Mouse (Mus musculus) cerebellum, adult 8-10 months (tissue): ENCODE measurements around the gene Igsf9.

Experiments used
- DNase-seq: peaks from one replicate; pipeline ENCODE4 v3.0.0; 2022

Gene Igsf9

DNA sequence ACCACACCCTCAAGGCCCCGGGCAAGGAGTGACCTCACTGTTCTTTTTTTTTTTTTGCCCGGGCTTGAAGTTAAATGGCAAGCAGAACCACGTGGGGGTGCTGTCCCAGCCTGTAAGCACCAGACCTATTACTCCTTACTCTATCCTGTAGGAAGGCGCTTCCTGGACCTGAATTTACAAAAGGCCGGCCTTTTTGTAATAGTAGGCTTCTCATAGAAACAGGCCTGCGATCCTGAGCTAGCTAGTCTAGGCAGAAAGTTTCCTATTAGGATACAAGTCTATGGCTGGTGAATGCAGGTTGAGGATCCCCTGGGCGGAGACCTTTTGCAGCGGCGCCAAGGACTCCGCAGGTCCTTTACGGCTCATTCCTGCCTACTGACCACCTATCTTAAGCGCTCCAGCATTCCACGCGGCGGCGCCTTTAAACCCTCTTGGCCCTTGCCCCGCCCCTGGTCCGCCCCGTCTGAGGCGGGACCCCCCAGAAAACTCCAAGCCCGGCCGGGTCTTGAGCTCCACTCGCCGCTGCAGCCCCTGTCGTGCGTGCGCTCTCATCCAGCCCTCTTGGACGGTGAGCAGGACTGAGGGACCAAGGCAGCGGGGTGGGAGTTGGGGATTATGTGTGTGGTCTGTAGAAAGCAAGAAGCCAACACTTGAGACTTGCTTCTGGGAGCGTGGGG, 18.3 kb downstream of the Igsf9 start, which contains the start of gene Tagln2:
Gene Tagln2 (plus strand): TSS at position 283 of the 677 bp plus-strand sequence.
- no peak for DNase-seq

DNA sequence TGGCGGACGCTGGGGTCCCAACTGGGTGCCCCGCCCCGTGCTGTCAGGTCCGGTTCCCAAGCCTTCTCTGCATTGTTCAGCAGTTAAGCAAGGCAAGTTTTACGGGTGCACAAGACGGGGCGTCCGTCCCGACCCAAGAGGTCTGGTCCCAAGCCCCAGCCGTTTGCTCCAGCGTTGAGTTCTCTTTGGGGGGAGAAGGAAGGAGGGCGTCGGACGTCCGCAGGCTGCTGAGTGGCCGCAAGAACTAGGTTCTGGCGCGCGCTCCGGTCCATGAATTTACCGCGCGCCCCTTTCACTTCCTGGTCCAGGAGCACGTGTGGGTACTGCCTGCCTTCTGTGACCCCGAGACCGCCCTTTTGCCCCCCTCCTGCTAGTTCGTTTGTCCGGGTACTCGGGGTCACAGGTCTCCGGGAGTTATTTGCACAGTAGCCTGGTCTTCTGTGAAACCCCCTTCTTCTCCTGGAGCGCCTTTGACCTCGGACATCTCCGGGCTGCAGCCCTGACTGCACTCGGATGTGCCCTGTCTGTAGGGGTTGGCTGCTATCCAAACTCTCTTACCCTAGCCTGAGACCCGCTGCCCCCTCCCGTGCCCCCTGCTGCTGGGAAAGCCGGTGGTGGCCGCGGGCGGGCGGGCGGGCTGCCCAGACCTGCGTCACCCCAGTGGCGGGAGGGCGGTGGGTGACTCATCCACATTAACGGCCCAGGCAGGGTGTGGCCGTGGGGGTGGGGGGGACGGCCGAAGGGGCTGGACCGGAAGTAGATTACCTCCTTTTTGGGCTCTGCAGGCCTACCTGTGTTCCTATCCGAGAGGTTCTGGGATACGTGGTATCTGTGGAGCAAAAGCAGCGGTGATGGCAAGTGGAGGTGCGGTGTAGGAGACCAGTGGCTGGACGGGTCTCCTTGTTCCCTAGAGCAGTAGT, 19.1 kb downstream of the Igsf9 start:
- DNase-seq: no peak

DNA sequence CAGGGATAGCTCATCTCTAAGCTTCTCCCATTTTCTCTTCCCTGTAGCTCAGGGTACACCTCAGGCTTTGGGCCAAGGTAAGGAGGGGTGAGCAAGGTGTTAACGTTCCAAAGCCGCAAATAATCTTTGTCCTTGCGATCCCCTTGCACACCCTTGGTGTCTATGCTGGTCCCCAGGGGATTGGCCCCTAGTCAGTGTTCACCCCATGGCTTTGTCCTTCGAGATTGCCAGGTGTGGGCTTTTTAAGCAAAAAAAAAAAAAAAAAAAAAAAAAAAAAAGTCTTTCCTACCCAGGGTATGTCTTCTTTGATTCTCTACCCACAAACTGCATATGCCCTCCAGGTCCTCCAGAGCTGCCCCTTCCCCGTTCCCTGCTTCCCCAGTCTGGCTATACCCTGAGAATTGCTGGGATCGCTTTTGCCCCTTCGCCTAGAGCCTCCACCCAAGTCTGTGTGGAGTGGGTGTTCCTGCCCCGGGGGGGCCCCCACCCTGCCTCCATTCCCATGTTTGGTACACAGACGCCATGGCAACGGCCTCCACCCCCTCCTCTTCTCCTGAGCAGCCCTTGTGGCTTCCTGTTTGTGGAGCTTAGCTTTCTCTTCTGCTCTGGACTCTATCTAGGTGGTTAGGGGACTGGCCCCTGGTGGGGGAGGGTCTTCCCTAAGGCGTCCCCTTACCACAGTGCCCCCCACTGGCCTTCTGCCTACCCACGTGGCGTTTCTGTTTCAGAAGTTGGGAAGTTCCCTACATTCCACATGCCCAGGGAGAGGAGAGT, 20.0 kb downstream of the Igsf9 start:
- DNase-seq: no peak

DNA sequence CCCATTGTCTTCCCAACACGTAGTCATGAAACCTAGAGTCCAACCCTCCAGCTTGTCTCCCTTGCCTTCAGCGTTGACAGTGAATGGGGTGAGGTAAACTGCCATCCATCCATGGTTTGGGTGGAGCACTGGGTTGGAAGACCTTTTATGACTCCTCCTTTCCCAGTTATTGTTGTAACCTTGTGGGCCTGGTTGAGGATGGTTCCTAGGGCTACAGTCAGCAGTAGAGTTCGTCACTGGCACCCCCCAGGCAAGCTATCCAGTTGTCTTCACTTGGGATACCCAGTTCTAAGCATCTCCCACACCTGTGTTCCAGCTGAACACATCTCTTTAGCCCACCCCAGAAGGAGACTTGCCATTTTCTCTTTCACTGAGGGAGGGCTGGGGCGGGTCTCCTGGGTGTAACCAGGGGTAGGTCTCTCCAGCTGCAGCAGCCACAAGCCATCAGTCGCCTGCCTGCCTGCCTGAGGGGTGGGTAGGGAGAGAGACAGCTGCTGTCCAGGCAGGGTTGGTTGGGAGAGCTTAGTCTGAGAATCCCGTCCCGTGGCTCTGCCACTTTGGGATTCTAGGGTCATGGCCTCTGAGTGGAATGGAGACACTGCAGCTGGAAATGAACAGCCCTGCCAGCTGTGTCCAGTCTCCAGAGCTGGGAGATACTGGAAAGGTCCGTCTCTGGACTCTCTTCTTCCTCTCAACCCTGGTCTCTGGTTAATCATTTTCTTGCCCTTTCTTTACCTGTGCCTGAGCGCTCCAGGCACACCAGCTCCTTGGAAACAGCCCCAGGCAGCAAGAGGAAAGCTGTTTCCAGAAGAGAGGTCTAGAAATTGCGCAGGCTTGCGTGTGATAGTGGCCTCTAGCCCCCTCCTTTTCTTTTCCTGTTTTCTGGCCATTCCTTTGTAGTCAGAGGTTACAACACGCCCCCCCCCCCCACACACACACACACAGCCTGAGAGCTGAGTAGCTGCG, 20.8 kb downstream of the Igsf9 start:
- DNase-seq: no peak

DNA sequence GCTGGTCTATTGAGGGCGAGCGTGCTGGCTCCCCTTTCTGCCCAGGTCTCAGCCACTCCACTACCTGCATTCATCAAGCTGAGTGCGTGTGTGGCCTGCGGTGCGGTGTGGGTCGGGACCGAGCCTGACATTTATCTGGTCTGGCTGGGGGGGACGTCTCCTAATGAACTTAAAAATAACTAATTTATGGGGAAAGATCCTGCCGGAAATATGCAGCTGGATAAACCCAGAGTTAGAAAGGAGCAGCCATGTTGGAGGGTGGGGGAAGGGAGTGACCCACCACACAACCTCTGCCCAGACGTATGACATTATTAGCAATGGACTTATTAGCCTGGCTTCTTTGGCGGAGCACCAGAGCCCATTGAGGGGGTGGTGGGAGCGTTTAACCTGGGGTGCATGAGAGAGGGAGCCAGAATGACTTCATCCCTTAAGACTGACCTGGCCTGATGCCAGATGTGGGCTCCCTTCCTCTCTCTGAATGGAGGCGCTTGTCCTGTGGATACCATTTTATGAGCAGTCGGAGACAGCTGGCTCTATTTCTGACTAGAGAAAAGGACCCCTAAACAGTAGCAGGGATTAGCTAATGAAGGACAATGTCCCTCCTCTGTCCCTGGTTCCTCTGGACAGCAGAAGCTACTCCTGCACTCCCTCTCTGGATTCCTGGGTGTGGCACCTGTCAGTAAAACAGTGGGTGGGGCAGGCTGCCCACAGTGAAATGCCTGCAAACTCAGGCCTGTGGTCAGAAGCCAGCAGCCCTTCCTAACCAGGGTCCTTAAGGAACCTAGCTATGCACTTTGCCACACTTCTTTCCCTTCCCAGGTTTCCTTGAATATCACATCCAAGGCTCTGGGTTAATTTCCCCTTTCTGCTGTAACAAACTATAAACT, 21.8 kb downstream of the Igsf9 start:
- DNase-seq: no peak

DNA sequence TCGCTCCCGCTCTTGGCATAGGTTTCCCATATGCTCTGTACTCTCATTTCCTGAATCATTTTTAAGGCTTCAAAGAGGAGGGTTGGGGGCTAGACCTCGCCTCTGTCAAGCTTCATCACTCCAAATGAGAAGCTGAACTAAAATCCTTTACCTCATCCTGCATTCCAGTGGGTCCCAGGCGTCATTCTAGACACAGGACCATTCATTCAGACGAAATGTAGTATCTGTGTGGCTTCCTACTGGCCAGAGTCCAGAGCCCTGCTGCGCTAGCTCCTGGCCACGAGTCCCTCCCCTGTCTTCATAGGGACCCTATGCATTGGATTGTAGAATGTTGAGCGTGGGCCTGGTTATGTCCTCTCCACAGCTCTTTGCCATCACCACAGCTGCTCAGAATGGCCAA, 23.2 kb downstream of the Igsf9 start:
- no peak for DNase-seq

DNA sequence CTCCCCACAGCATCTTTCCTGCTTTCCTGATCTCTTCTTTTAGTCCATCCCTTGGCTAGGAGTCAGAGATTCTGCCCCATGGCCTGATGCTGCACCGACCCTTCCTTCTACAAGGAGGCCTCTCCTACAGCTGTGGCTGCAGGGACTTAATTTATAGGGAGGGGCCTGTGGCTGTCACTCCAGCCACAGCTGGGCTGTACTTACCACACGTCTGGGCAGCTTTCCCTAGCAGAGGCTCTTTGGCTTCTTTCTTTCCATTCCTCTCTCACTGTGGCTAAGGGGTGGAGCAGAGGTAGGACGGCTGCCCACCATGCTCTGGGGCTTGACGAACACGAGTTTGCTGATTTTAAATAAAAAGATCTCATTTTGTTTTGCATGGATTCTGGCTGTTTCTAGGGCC, 25.4 kb downstream of the Igsf9 start:
- DNase-seq: no peak

DNA sequence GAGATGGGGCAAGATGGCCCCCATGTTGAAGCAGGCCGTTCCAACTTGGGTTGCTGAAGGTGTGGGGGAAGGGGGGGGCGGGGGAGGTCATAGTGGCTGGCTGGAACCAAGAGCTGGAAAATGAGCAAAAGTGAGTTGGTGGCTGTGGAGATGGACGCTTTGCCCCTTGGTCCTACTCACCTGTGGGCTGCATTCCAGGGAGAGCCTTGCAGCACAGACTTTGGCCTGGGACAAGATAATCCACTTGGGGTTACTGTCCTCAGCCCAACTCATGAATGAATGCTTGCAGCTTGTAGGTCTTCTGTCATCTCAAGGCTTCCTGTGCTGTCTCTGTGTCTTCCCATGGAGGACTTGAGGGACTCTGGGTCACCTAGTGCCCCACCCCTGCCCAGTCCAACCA, 26.1 kb downstream of the Igsf9 start:
- DNase-seq: no peak

DNA sequence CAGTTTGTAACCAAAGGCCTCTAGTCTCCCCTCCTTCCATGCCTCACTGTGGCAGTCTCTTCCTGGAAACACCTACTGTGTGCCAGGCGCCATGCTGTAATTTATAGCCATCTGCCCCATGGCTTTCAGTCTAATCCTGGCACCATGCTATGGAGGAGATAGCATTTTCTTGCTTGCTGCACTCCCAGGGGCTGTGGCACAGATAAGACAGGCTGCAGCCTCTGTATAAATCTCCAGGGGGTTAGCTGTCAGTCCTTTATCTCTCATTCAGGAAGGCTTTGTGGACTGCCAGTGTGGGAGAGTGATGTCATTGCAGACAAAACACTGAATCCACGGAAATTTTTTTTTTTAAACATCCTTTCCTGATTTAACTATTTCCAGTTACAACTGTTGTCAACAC, 26.6 kb downstream of the Igsf9 start:
- DNase-seq: no peak

DNA sequence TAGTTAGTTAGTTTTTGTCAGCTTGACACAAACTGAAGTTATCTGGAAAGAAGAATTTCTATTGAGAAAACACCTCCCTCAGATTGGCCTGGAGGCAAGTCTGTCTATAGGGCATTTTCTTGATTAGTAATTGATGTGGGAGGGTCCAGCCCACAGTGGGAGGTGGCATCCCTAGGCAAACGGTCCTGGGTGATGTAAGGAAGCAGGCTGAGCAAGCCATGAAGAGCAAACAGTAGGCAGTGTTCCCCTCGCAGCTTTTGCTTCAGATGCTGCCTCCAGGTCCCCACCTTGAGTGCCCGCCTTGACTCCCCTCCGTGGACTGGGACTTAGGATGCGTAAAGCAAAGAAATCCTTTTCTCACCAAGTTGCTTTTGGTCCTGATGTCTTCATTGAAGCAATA, 27.6 kb downstream of the Igsf9 start:
- no peak for DNase-seq

DNA sequence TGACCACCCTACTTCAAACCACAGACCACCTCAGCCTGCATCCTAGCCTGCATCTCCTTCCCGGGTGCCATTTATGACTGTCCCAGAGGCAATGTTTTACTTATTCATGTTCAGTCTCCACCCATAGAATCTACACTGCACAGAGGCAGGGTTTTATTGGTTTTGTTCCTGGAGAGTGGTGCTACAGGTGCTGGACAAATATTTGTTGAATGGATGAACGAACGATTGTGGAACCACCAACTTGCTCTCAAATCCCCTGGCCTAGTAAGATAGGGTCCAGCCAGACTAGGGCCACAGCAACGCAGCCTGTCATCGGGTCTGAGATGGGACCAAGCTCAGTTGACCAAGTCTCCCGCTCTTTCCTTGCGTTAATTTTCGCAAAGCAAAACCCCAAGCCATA, 28.4 kb downstream of the Igsf9 start:
- no peak for DNase-seq

DNA sequence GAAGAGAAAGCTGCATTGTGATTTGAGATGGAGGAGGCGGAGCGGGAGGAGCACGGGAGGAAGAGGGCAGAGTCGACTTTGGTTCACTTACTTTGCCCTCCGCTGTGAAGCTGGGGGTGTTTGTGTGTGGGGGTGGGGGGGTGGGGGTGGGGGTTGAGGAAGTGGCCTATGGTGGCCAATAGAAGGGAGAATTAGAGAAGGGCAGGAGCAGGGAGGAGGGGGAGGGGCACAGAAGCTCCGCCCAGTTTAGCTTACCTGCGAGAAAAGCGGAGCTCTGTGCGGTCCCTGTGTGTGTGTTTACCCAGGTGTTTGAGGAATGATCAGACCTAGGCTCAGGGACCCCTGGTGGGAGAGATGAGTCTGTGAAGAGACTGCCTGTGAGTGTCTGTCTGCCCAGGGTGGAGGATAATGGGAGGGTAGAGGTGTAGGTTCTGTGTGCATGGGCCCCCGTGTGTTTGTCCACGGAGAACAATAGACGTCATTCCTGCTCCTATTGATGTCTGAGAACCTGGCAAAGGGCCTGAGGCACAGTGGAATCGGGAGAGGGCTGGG, 28.9 kb downstream of the Igsf9 start:
- no peak for DNase-seq

DNA sequence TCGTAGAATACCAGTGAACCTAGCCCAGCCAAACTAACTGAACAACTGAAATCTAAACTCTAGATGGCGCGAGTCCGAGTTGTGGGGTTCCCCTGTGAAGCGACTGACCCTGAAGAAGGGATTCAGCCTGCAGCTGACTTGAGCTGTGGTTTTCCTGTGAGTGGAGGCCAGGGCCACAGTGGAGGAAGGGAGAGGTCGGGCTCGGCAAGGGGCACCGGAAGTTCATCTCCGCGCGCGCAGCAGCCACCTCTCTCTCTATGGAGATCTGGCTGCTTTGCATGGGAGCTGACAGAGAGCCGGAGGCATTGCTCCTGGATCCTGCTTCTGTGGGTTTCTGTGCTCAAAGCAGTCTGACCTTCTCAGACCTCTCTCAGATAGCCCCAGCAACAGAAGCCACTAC, 31.4 kb downstream of the Igsf9 start:
- DNase-seq: no peak

DNA sequence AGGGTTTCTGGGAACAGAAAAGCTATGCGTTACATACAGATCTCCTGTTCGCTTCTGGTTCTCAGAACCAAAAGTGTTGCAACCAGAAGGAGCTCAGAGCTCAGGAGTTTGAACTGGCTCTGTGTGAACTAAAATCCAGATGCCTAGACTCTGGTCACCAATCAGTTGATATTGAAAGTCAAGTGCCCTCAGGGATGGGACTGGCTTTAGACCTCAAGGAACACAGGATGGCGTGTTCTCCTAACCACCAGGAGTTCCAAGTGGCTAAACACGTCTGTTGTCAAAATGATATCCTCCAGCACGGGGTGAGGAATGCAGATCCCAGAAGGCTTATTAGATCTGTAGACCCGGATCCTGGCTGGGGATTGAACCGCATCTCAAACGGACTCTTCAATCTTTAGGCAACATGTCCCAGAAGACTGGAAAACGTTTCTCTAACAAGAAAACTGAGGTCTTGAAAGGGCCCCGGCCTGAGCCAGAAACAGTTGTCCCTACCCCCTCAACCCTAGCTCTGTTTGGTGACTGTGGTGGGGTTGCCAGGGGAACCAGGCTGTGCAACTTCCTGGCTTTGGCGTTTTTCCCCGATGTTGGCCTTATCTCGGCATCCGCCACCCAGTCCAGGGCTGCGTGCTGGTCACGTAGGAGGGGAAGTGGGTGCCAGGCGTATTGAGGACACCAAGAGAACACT, 32.1 kb downstream of the Igsf9 start:
- no peak for DNase-seq

DNA sequence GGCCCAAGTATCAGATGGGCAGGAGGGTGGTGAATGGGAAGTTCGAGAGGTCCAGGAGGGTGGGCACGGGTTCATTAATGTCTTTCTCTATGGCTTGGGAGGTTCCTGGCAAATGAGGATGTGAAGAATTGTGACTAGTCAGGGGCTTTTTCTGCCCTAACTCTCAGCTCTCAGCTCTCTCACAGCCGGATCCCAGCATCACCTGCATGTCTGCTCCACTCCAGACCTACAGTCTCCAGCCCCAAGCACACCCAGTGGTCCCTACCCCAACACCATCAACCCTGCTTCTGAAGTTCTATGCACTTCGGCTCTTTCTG, 32.6 kb downstream of the Igsf9 start:
- no peak for DNase-seq

DNA sequence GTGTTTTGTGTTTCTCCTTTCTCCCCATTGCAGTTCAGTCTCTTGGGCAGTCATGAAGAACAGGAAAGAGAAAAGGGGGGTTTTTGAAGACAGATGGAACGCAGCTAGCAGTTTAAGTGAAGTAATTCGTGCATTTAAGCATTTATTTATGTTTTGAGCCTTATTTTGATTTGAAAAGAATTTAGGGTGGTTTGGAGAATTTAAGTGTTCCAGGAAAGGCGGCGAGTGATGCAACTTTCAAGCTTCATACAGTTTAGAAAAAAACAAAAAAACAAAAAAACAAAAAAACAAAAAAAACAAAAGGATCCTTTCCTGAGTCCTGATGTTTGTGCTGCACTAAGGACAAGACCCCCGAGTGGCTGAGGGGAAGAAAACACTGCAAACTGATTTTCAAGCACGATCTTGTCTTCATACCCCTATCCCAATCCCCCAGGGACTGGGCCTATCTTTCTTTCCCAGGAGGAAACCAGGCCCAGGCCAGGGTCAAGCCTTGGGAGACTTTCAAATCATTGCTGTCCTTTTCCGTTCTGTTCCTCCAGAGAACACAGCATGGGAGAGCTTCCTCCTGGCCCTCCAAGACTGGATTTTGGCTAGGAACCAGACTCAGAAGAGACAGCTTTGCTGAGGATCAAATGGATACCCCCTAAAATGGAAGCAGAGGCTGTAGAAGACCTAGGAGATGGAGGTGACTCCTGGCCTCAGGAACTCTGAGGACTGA, 33.1 kb downstream of the Igsf9 start:
- DNase-seq: no peak

DNA sequence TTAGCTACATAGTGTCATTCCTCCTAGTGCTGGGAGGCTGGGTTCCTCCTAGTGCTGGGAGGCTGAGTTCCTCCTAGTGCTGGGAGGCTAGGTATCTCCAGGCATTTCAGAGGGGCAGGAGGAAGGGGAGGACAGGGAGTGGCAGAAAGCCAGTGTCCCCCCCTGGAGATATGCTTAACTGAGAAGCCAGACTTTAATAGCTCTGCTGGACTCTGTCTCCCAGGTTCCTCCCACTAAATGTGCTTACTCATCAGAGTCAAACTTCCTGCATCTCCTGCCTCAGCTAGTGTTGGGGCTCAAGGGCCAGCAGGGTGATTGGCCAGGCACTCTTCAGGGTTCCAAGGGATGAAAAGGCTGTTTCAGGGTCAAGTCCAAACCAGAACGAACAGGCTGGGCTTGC, 33.8 kb downstream of the Igsf9 start:
- no peak for DNase-seq

DNA sequence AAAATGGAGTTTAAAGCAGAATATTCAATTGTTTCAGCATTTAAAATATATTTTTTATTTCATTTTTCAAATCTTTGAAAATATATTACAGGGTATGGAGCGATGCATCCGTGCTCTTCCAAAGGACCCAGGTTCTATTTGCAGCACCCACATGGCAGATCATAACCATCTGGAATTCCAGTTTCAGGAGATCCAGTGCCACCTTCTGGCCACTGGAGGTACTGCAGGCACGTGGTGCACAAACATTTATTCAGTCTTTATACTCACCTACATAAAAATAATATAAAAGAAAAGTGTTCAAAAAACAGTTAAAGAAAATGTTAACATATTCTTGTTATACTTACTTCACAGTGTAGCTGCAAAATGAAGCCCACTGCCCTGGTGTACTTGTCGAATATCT, 36.4 kb downstream of the Igsf9 start:
- DNase-seq: no peak

DNA sequence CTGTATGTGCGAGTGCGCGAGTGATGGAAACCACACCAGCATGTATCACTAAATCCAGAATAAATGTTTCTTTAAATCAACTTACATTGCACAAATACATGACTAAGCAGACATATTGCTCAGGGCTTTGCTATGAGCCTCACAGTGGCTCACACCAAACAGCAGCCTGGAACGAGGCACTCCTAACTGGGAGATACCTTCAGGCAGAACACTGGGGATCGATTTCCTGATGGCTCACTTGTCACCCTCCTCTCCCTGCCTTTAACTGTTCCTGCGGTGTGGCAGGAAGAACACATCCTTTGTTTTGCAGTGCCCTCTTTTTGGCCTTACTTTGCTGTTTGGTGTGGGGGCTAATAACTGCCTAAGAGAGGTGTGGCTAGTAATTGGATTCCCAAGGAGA, 38.1 kb downstream of the Igsf9 start:
- no peak for DNase-seq
